Mouse (Mus musculus) left cerebral cortex, postnatal 25 days (tissue): ENCODE data around the gene Cmya5. TPM values are rescaled to one million over a fixed set of nuclear protein-coding genes. Genes with fewer than 3 reads are reported as not detected.

Experiments
- DNase-seq, 2 experiments: peaks; one replicate each; pipeline ENCODE4 v3.0.0; 2022; ENCODE audit warnings: low spot score in 2 of 2, mixed read lengths in 1 of 2
- intact Hi-C: fragments of 180-260 bp; cut with DNase I; formaldehyde crosslinking; loops from one replicate; pipeline ENCODE4 v1.15.1; 2025
- total RNA-seq, 2 experiments: library from RNA; stranded (reverse); gene quantifications; 2 replicates each; pipeline ENCODE4 v1.2.3; 2021

Cmya5 gene
- total RNA-seq, 2 experiments from 2014 or later: 4.4 to 4.7 TPM

DNA sequence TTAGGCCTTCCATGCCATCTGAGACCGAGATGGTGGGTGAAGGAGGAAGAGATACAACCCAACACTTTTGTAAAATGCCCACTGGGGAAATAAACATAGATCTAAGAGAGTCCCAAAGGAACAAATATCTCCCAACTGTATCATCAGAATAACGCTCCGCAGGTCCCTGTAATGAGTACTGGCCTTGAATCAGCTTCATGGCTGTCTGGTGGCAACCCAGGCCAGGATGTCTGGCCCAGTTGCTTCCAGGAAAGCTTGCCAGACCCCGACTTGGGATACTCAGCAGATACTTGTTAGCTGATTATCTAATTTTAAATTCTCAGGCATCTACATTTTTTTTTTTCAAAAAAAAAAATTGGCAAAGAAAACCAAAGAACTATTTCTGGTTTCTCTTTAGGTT is 138.2 kb downstream of the Cmya5 start:
- intact Hi-C loops: no loop called here
- DNase-seq: peak in 1 of 2 experiments; percentile 48

DNA sequence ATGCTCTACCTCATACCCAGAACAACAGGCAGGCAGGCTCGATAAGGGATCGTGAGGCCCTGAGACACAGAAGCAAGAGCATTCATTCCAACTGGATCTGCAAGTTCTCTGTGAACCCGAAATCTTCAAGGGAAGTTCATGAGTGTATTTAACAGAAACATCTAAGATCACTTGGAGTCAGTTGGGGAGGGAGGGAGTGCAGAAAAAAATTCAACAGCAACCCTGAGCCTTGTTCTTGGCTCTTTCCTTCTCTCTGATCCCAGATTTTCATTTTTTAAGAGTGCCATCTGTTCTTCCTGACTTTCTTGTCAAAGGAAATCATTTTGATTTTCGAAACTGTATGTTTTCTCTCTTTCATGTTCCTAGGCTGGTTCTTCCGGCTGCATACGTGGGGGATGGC is 140.5 kb downstream of the Cmya5 start:
- intact Hi-C loops: loop anchor here (5.0 kb wide), 2 partner anchors 138 to 298 kb away; partner anchors contain the start of gene Cmya5
- peak in 1 of 2 experiments; percentile 73 for DNase-seq

DNA sequence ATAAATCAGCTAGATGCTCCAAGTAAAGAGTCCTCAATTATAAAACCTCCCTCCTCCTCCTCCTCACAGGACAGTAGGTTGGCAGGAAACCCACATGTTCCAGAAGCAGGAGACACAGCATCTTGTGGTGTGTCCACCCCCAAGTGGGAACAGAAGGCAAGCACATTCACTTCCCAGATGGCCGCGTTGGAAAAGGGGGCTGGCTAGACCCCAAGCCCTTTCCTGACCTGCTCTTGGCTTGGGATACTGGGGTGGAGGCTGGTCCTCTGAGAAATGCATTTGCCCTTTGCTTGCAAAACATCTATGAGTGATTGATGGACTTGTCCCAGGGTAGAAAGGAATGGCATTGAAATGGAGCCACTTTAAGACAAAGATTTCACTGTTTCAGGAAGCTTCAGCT is 142.1 kb downstream of the Cmya5 start:
- intact Hi-C loops: loop anchor here (5.0 kb wide), 2 partner anchors 140 to 300 kb away; partner anchors contain the start of gene Cmya5
- peak in 1 of 2 experiments; percentile 78 for DNase-seq

DNA sequence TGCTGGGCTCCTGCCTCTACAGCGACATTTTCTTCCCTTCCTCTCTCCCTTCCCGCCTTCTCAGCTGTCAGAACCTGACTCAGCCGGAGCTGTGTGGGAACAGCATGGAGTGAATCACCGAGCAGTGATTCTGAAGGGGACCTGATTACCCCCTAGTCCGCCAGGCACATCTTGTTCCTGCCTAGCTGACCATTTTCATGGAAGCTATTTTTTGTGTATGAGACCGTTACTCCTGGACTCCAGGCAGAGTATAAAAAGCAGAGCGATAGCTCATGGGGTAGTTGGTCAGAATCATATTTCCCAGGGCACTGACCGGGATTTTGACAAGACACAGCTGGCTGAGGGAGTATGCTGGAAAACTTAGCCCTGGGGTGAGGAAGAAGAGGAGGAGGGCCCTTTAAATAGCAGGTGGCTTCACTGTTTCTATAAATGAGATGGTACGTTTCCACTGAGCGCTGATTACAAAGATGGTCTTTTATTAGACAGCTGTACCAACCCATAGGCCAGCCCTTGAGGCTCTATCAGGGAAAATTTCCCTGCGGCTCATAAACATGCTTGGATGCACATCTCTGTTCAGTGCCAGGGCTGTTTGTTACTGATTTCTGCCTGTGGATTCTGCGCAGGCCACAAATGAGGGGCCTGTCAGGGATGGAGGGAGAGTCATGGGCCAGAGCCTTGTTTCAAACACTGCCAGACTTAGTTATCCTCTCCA is 143.7 kb downstream of the Cmya5 start:
- intact Hi-C loops: loop anchor here (1.0 to 5.0 kb wide), 4 partner anchors 26 to 302 kb away; partner anchors contain the start of gene Cmya5
- peak; percentile 45 to 90 for DNase-seq

DNA sequence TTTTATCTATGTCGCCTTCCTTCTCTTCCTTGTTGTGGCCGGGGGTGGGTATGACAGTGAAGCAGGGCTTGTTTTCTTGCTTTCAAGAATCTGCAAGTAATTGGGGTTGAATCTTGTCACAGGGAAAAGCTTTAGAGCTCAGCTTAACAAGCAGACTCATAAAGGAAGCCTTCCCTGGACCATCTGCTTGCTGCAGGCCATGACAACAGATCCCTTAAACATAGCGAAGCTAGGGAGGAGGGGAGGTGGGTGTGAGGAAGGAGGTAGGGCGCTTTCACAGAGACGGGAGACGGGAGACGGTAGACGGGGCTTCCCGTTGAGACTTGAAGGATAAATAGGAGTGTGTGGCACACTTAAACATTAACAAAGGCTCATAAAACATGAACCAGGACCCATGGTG is 144.7 kb downstream of the Cmya5 start:
- intact Hi-C loops: loop anchor here (1.0 to 5.0 kb wide), 4 partner anchors 26 to 302 kb away; partner anchors contain the start of gene Cmya5
- peak; percentile 69 to 95 for DNase-seq

DNA sequence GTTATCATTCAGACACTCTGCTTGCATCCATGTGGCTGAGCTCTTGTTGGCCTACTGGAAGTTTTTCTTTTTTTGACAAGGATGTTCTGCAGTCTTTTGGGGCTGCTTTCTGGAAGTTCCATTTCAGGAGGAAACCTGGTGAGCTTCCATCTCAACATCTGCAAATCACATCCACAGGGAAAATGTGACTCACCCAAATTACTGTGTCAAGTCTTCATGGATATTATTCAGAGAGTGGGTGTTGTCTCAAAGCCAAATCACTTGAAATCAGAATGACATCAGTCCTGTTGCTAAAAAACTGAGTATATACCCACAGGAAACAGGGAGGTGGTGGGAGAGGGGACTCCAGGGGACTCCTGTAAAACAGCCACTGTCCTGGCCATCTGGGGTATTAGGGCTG is 149.8 kb downstream of the Cmya5 start:
- intact Hi-C loops: no loop called here
- peak in 1 of 2 experiments; percentile 60 for DNase-seq

DNA sequence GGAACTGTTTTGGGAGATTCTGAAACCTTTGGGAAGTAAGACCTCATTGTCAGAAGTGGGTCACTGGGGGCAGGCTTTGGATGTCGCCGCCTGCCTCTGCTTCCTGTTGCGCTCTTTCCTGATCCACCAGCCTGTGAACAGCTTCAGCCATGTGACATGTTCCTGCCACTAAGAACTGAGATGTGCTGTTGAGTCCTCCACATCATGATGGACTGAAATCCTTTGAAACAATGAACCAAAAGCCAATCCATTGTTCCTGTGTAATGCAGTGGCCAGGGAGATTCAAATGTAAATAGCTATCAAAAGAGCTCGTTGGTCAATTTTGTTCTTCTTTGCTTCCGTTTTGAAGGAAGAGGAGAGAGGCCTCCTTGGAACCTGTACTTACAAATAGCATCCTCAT is 151.7 kb downstream of the Cmya5 start:
- no peak for DNase-seq

More for the DNA sequence above, 151.7 kb downstream of the Cmya5 start:
- intact Hi-C loops: no loop called here

Other genes starting within 250 kb of the Cmya5 start
- 10 to 100 TPM; 26.2 to 34.8 TPM for gene Tent2, start 47.7 kb upstream of the Cmya5 start, total RNA-seq
- 100 to 1,000 TPM; 372 to 460 TPM for gene Homer1, start 154.9 kb upstream of the Cmya5 start, total RNA-seq